ENCODE assay signal across 11 mouse cellular contexts in the genomic region with DNA sequence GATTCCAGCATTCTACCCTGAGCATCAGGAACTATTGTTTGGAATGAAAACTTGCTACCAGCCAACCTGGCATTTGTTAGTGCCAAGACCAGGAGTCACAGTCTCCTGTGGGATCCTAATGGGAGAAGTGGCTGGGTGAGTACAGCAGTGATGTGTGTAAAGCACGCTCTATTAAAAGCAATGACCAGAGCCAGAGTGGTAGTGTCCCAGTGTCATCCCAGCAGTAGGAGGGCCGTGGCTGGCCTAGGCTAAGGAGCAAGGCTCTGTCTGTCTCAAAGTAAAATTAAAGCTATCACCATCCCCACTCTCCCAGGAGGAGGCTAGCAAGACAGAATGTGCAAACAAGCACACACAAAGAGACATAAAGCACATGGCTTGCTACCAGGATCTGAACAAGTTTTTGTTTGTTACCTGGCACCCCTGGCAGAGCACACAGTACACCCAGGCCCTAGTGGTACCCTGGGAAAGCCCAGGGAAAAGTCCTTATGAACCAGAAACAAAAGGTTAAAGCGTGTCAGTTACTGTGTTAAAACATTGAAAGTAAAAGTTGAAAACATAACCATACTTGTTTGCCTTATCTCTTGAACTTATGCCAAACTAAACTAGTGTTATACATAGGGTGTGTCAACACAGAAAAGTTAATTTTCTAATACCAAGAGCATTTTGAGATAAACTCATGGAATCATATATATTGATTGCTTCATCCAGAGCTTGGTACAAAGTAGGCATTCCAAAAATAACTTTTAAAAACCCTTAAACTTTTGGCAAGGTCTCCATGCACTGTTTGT.
DNase-seq lines count a peak whose midpoint lies in the region; ATAC-seq and TF ChIP-seq lines count a peak whose summit lies in the region.
"Had no signal": no experiment of that assay in that cellular context is flagged by ENCODE, and none has a peak within 500 bp of the region (broad histone marks: within the 10 kb centered on the region; RNA-seq: fewer than 3 reads in every experiment).

No protein-coding gene starts in this region.

- intact Hi-C loops in heart, postnatal 10 days (cut with DNase I), result no loop called here

- WGBS in limb, embryonic 12.5 days, result 83% methylated on average over 3 of the region's 3 CpGs
- WGBS in small intestine, adult 2 months, result 29% methylated on average over 3 of the region's 3 CpGs

- no peak for ATAC-seq in limb, embryonic 12.5 days (ENCODE audit: insufficient number of reproducible peaks, insufficient read depth, low FRiP score, low TSS enrichment, low read depth)
- ATAC-seq: forebrain, embryonic 16.5 days had no signal

- H3K36me3 ChIP-seq in limb, embryonic 12.5 days, result peaks cover 16% of the 10 kb centered on the region; the same call in 1 of the 2 replicates
- H3K36me3 ChIP-seq in small intestine, adult 2 months (ENCODE audit: control insufficient read depth, insufficient read depth, low read length), result no peaks in the 10 kb centered on the region

- no peak overlapping the region for H3K4me3 ChIP-seq in limb, embryonic 12.5 days (replicated peaks)
- H3K4me3 ChIP-seq in small intestine, adult 2 months (ENCODE audit: low read depth, low read length), result no peak overlapping the region

- peaks cover 40% of the 10 kb centered on the region for H3K4me1 ChIP-seq in limb, embryonic 12.5 days (replicated peaks)
- peaks cover 22% of the 10 kb centered on the region; the same call in 1 of the 2 replicates for H3K4me1 ChIP-seq in small intestine, adult 2 months (ENCODE audit: control insufficient read depth, insufficient read depth, insufficient read length, low read length)

- peak; percentile 92 for DNase-seq in heart, adult 11 months
- DNase-seq in heart, postnatal 10 days, result no peak
- peak; percentile 28 to 55 for DNase-seq in lung, adult 18-20 months
- no peak for DNase-seq in lung, postnatal 4 days
- DNase-seq in left cerebral cortex, adult 8-10 months (ENCODE audit: low spot score in 2 of 2), result no peak
- no peak for DNase-seq in B cell, adult 2 months
- DNase-seq: adrenal gland, postnatal 10 days had no signal

- no peaks in the 10 kb centered on the region for H3K27me3 ChIP-seq in limb, embryonic 12.5 days
- no peaks in the 10 kb centered on the region for H3K27me3 ChIP-seq in small intestine, adult 2 months (ENCODE audit: control insufficient read depth, insufficient read depth, low read length)

- H3K27ac ChIP-seq in limb, embryonic 12.5 days, result peak overlapping the region; percentile 76; the same call in 1 of the 2 replicates
- H3K27ac ChIP-seq in small intestine, adult 2 months (ENCODE audit: insufficient read depth, low read depth, low read length), result peak overlapping the region; percentile 70
- H3K27ac ChIP-seq: liver, embryonic 14.5 days had no signal

- no peak for TF ChIP-seq CTCF in small intestine, adult 2 months (IDR thresholded peaks at IDR 0.05; ENCODE audit: extremely low read depth, insufficient read length, insufficient replicate concordance, low read depth, low read length)

- no peak overlapping the region for H3K9ac ChIP-seq in limb, embryonic 12.5 days (replicated peaks)
- H3K9ac ChIP-seq: liver, embryonic 14.5 days had no signal

- TF ChIP-seq POLR2A in small intestine, adult 2 months (IDR thresholded peaks at IDR 0.05; ENCODE audit: low read depth, low read length), result no peak

- H3K9me3 ChIP-seq in limb, embryonic 12.5 days, result no peaks in the 10 kb centered on the region

- H3K4me2 ChIP-seq in limb, embryonic 12.5 days, result no peak overlapping the region

Comparison
In these comparisons a context has a peak if more than half of its experiments do, and no peak if none do; other contexts are left out.
1. DNase-seq: peak in heart, adult 11 months (single experiment) and lung, adult 18-20 months (2 of 2); none in heart, postnatal 10 days (0 of 2), lung, postnatal 4 days (0 of 2), left cerebral cortex, adult 8-10 months (0 of 2) and B cell, adult 2 months (0 of 2).